Mouse (Mus musculus) heart, adult 11 months (tissue): Measurements from ENCODE around the gene Plac8.

Experiments used
- DNase-seq: peaks from one replicate; pipeline ENCODE4 v3.0.0; 2022

The Plac8 gene

GRCm38 (mm10) chr5:100526164-100526563 lies 45.9 kb downstream of the Plac8 start:
- DNase-seq, result peak; percentile 97

- DNase-seq, result peak; percentile 54
Measured at GRCm38 (mm10) chr5:100525620-100526019, 46.4 kb downstream of the Plac8 start.

- peak; percentile 64 for DNase-seq
Measured at GRCm38 (mm10) chr5:100524921-100525320, 47.1 kb downstream of the Plac8 start.

GRCm38 (mm10) chr5:100523331-100523730 lies 48.7 kb downstream of the Plac8 start:
- DNase-seq, result peak; percentile 60

- peak; percentile 68 for DNase-seq
Measured at GRCm38 (mm10) chr5:100520223-100520622, 51.8 kb downstream of the Plac8 start.

- no peak for DNase-seq
Measured at GRCm38 (mm10) chr5:100519027-100519411, 53.0 kb downstream of the Plac8 start.

- DNase-seq, result peak; percentile 100
Measured at GRCm38 (mm10) chr5:100518049-100519026, 53.7 kb downstream of the Plac8 start, which contains the start of gene Cops4. TSS of gene Cops4 (plus strand) at chr5:100518309.

- DNase-seq, result no peak
Measured at GRCm38 (mm10) chr5:100512576-100512975, 59.5 kb downstream of the Plac8 start.

GRCm38 (mm10) chr5:100509247-100509646 lies 62.8 kb downstream of the Plac8 start:
- DNase-seq, result peak; percentile 81
